Mouse (Mus musculus): ENCODE measurements at regions not wholly inside any gene's neighbourhood (a gene's known extent, or its start where the extent isn't known, plus 50 kb on each side); places are given as distances from the start of the nearest gene placed in this dataset.
"Not testable (repeated sequence)": the region's sequence is repeated elsewhere in the genome, so short reads cannot be mapped to it uniquely, and the experiment has no call there.

GRCm38 (mm10) chr9:33007456-33008063, 371.5 kb downstream of the Ets1 start:
- DNase-seq (ENCODE audit: low read depth, low spot score) = no peak

- DNase-seq (ENCODE audit: low read depth, low spot score) = no peak
Measured at GRCm38 (mm10) chr9:33011241-33011640, 375.2 kb downstream of the Ets1 start.

- peak; percentile 27 for DNase-seq (ENCODE audit: low read depth, low spot score)
Measured at GRCm38 (mm10) chr9:33035401-33035800, 399.4 kb downstream of the Ets1 start.

- DNase-seq (ENCODE audit: low read depth, low spot score) = no peak
Measured at GRCm38 (mm10) chr9:33039221-33039790, 403.3 kb downstream of the Ets1 start.

GRCm38 (mm10) chr9:33050789-33051188, 414.8 kb downstream of the Ets1 start:
- DNase-seq (ENCODE audit: low read depth, low spot score) = no peak

- no peak for DNase-seq (ENCODE audit: low read depth, low spot score)
Measured at GRCm38 (mm10) chr9:33060636-33061264, 424.7 kb downstream of the Ets1 start.

- DNase-seq (ENCODE audit: low read depth, low spot score) = peak; percentile 41
Measured at GRCm38 (mm10) chr9:33062476-33062875, 426.5 kb downstream of the Ets1 start.

GRCm38 (mm10) chr9:33065331-33065730, 429.3 kb downstream of the Ets1 start:
- no peak for DNase-seq (ENCODE audit: low read depth, low spot score)

GRCm38 (mm10) chr9:33067521-33067920, 431.5 kb downstream of the Ets1 start:
- no peak for DNase-seq (ENCODE audit: low read depth, low spot score)

GRCm38 (mm10) chr9:33070116-33070515, 434.1 kb downstream of the Ets1 start:
- no peak for DNase-seq (ENCODE audit: low read depth, low spot score)

- no peak for DNase-seq (ENCODE audit: low read depth, low spot score)
Measured at GRCm38 (mm10) chr9:33080271-33080670, 444.2 kb downstream of the Ets1 start.

- DNase-seq (ENCODE audit: low read depth, low spot score) = no peak
Measured at GRCm38 (mm10) chr9:33080774-33081173, 444.8 kb downstream of the Ets1 start.

GRCm38 (mm10) chr9:33089977-33090376, 454.0 kb downstream of the Ets1 start:
- DNase-seq (ENCODE audit: low read depth, low spot score) = no peak

- DNase-seq (ENCODE audit: low read depth, low spot score) = no peak
Measured at GRCm38 (mm10) chr9:33091664-33092063, 455.6 kb downstream of the Ets1 start.

GRCm38 (mm10) chr9:33095654-33096053, 459.6 kb downstream of the Ets1 start:
- peak; percentile 40 for DNase-seq (ENCODE audit: low read depth, low spot score)

GRCm38 (mm10) chr9:33101206-33101605, 465.2 kb downstream of the Ets1 start:
- no peak for DNase-seq (ENCODE audit: low read depth, low spot score)

GRCm38 (mm10) chr9:33104623-33105074, 468.6 kb downstream of the Ets1 start:
- no peak for DNase-seq (ENCODE audit: low read depth, low spot score)

GRCm38 (mm10) chr9:33123841-33124240, 487.8 kb downstream of the Ets1 start:
- no peak for DNase-seq (ENCODE audit: low read depth, low spot score)

- DNase-seq (ENCODE audit: low read depth, low spot score) = peak; percentile 30
Measured at GRCm38 (mm10) chr9:33152186-33152585, 516.2 kb downstream of the Ets1 start.

- DNase-seq (ENCODE audit: low read depth, low spot score) = no peak
Measured at GRCm38 (mm10) chr9:33168159-33168558, 532.1 kb downstream of the Ets1 start.

GRCm38 (mm10) chr9:33169093-33169492, 533.1 kb downstream of the Ets1 start:
- not testable (repeated sequence) for DNase-seq (ENCODE audit: low read depth, low spot score)

GRCm38 (mm10) chr9:33180066-33180465, 544.0 kb downstream of the Ets1 start:
- DNase-seq (ENCODE audit: low read depth, low spot score) = no peak

- DNase-seq (ENCODE audit: low read depth, low spot score) = no peak
Measured at GRCm38 (mm10) chr9:33187187-33187586, 551.2 kb downstream of the Ets1 start.
